Mouse (Mus musculus) myocyte (in vitro differentiated cells): ENCODE measurements at regions not wholly inside any gene's neighbourhood (a gene's known extent, or its start where the extent isn't known, plus 50 kb on each side); places are given as distances from the start of the nearest gene placed in this dataset.

Experiments
- H3K27me3 ChIP-seq: one replicate; pipeline ENCODE4 v1.6.1; 2011; ENCODE audit not compliant: control insufficient read depth, insufficient read depth, insufficient read length
- H3K36me3 ChIP-seq: one replicate; pipeline ENCODE4 v1.6.1; 2011; ENCODE audit not compliant: control insufficient read depth, insufficient read depth
- H3K4me2 ChIP-seq: one replicate; pipeline ENCODE4 v1.6.1; 2011; ENCODE audit warnings: low read depth, control low read depth
- H3K4me3 ChIP-seq: one replicate; pipeline ENCODE4 v1.5.1; 2011; ENCODE audit warnings: mild to moderate bottlenecking, control low read depth, moderate library complexity
- H3K79me2 ChIP-seq: one replicate; pipeline ENCODE4 v1.6.1; 2011; ENCODE audit not compliant: control insufficient read depth, insufficient read depth
- H3ac ChIP-seq: one replicate; pipeline ENCODE4 v1.6.1; 2011; ENCODE audit not compliant: control insufficient read depth, insufficient read length
- CEBPB ChIP-seq: IDR thresholded peaks from 2 replicates; pipeline ENCODE4 v1.6.1; 2011; ENCODE audit warnings: mild to moderate bottlenecking, moderate library complexity; ENCODE audit not compliant: poor library complexity, insufficient read depth, severe bottlenecking
- E2F4 ChIP-seq: IDR thresholded peaks from one replicate; pipeline ENCODE4 v1.6.1; 2011; ENCODE audit warnings: mild to moderate bottlenecking, control low read depth, moderate library complexity; ENCODE audit not compliant: insufficient read depth
- MAX ChIP-seq: IDR thresholded peaks from one replicate; pipeline ENCODE4 v1.6.1; 2011; ENCODE audit warnings: low read depth, mild to moderate bottlenecking, control low read depth
- MYOD1 ChIP-seq, 3 experiments: IDR thresholded peaks; one replicate each; pipeline ENCODE4 v1.6.1; 2011; ENCODE audit warnings: control low read depth in 2 of 3, low read depth in 2 of 3, mild to moderate bottlenecking in 2 of 3, moderate library complexity in 1 of 3; ENCODE audit not compliant: insufficient read length in 2 of 3, control insufficient read depth in 1 of 3
- MYOG ChIP-seq, 3 experiments: IDR thresholded peaks; one replicate each; pipeline ENCODE4 v1.6.1; 2011; ENCODE audit warnings: control low read depth in 2 of 3, low read depth in 2 of 3, mild to moderate bottlenecking in 2 of 3; ENCODE audit not compliant: insufficient read length in 2 of 3, control insufficient read depth in 1 of 3, insufficient read depth in 1 of 3
- POLR2A ChIP-seq: IDR thresholded peaks from one replicate; pipeline ENCODE4 v1.6.1; 2011; ENCODE audit warnings: low read depth, mild to moderate bottlenecking, control low read depth, moderate library complexity; ENCODE audit not compliant: insufficient read length
- POLR2AphosphoS2 ChIP-seq: IDR thresholded peaks from one replicate; pipeline ENCODE4 v1.6.1; 2011; ENCODE audit warnings: low read depth, control low read depth; ENCODE audit not compliant: insufficient read length
- REST ChIP-seq: IDR thresholded peaks from one replicate; pipeline ENCODE4 v1.6.1; 2011; ENCODE audit warnings: mild to moderate bottlenecking, control low read depth, moderate library complexity; ENCODE audit not compliant: insufficient read depth, insufficient read length
- SRF ChIP-seq: IDR thresholded peaks from one replicate; pipeline ENCODE4 v1.6.1; 2011; ENCODE audit warnings: low read depth; ENCODE audit not compliant: control insufficient read depth, insufficient read length
- TCF12 ChIP-seq: IDR thresholded peaks from one replicate; pipeline ENCODE4 v1.6.1; 2011; ENCODE audit warnings: mild to moderate bottlenecking, control low read depth; ENCODE audit not compliant: poor library complexity, insufficient read depth, severe bottlenecking
- TCF3 ChIP-seq: IDR thresholded peaks from one replicate; pipeline ENCODE4 v1.6.1; 2011; ENCODE audit warnings: low read depth, control low read depth; ENCODE audit not compliant: insufficient read length
- USF1 ChIP-seq: IDR thresholded peaks from one replicate; pipeline ENCODE4 v1.6.1; 2011; ENCODE audit warnings: low read depth, mild to moderate bottlenecking, control low read depth, moderate library complexity

DNA sequence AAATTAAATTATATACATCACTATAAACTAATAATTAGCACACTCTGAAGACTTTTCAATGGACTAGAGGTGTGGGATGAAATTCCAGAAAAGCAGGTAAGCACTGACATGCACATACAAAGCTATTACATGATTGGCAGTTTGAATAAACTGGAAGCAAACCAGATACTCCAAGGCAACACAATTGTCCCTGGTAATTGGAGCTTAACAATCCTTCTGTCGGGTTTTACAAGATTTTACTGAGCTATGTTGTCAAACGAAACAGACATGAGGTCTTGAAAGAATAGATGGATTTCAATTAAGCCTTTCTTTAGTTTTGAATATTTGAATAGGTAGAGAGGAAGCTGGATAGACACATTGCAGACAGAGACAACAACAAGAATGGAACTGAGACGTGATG, 273.9 kb upstream of the Ctso start:
- Histone ChIP-seq H3K27me3 (no peaks in the 10 kb centered on the region), H3K79me2 (no peaks in the 10 kb centered on the region), H3K36me3 (no peaks in the 10 kb centered on the region), H3K4me3 (no peak overlapping the region), H3ac (no peak overlapping the region), H3K4me2 (no peak overlapping the region)
- TF ChIP-seq POLR2A: no peak
- TF ChIP-seq MYOD1 (IDR thresholded peaks at IDR 0.05; ENCODE audit: control insufficient read depth in 1 of 3, insufficient read length in 2 of 3, low read depth in 2 of 3): no peak
- TF ChIP-seq MYOG (IDR thresholded peaks at IDR 0.05; ENCODE audit: control insufficient read depth in 1 of 3, insufficient read depth in 1 of 3, insufficient read length in 2 of 3, low read depth in 2 of 3): no peak
- TF ChIP-seq CEBPB: no peak
- TF ChIP-seq MAX: no peak
- no peak for TF ChIP-seq E2F4
- TF ChIP-seq TCF12: no peak
- no peak for TF ChIP-seq USF1
- no peak for TF ChIP-seq POLR2AphosphoS2
- TF ChIP-seq SRF: no peak
- no peak for TF ChIP-seq REST
- no peak for TF ChIP-seq TCF3

DNA sequence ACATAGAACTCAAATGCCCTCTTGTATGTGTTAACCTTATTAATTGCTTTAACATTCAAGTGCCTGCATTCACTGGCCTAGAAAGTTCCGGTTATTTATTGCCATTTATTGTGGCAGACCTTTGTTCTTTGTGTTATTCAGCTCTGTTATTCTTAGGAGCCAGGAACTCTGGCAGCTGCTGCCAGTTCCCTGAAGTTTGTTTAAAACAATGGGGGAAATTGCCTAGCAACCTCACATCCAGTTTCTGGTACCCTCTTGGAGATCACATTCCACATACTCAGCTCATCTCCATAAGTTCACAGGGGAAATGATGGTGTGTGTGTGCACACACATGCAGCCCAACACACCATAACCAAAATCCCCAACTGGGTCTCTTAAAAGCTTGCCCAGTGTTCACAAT, 270.8 kb upstream of the Ctso start:
- no peaks in the 10 kb centered on the region for H3K36me3 ChIP-seq
- H3K27me3 ChIP-seq: no peaks in the 10 kb centered on the region
- no peak overlapping the region for H3K4me3 ChIP-seq
- H3K79me2 ChIP-seq: no peaks in the 10 kb centered on the region
- TF ChIP-seq TCF12: no peak
- TF ChIP-seq POLR2AphosphoS2: no peak
- TF ChIP-seq POLR2A: no peak
- no peak for TF ChIP-seq E2F4
- TF ChIP-seq TCF3: no peak
- no peak for TF ChIP-seq USF1
- no peak for TF ChIP-seq MYOG (IDR thresholded peaks at IDR 0.05; ENCODE audit: control insufficient read depth in 1 of 3, insufficient read depth in 1 of 3, insufficient read length in 2 of 3, low read depth in 2 of 3)
- TF ChIP-seq SRF: no peak
- TF ChIP-seq CEBPB: no peak
- no peak for TF ChIP-seq MAX
- TF ChIP-seq REST: no peak
- TF ChIP-seq MYOD1 (IDR thresholded peaks at IDR 0.05; ENCODE audit: control insufficient read depth in 1 of 3, insufficient read length in 2 of 3, low read depth in 2 of 3): no peak
- no peak overlapping the region for H3ac ChIP-seq
- no peak overlapping the region for H3K4me2 ChIP-seq

DNA sequence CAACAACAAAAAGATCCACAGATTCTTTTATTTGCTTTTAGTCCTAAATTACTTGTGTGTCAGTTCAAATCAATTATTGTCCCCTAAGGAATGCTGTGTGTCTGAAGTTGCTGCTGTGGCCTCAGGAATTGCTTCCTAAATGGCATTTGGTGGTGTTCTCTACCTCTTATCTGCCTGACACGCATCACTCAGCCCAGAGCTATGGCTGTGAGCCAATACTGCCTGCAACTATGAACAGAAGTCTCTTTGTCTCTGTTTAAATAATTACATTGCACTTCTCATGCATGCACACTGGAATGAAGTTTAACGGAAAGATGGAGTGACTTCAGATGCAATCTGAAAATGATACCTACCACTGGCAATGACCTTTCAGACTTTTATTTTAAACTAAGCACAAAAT, 266.1 kb upstream of the Ctso start:
- Histone ChIP-seq H3K4me2 (no peak overlapping the region), H3K36me3 (no peaks in the 10 kb centered on the region), H3K4me3 (no peak overlapping the region), H3K79me2 (no peaks in the 10 kb centered on the region), H3ac (no peak overlapping the region), H3K27me3 (no peaks in the 10 kb centered on the region)
- TF ChIP-seq CEBPB: no peak
- TF ChIP-seq TCF12: no peak
- TF ChIP-seq POLR2AphosphoS2: no peak

DNA sequence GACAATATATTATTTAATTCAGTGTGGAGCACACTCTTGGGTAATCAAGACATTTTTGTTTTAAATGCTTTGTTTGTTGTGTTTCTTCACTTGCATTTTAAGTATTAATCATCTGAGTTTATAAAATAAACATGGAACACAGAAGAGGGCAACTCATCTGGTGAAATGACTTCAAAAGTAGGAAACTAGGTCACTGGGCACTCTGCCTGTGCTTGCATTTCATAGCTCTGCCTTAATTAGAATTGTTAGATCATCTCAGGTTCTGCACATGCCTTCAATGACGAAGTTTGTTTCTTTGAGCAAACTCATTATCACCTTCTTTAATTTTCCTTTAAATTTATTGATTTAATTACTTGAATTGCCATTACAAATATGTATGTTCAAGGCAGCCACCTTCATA, 255.8 kb upstream of the Ctso start:
- Histone ChIP-seq H3K79me2 (no peaks in the 10 kb centered on the region), H3ac (no peak overlapping the region), H3K36me3 (no peaks in the 10 kb centered on the region), H3K4me3 (no peak overlapping the region), H3K27me3 (no peaks in the 10 kb centered on the region), H3K4me2 (no peak overlapping the region)
- TF ChIP-seq CEBPB: no peak
- TF ChIP-seq POLR2A: no peak
- no peak for TF ChIP-seq POLR2AphosphoS2
- TF ChIP-seq MAX: no peak
- TF ChIP-seq MYOD1 (IDR thresholded peaks at IDR 0.05; ENCODE audit: control insufficient read depth in 1 of 3, insufficient read length in 2 of 3, low read depth in 2 of 3): no peak
- TF ChIP-seq REST: no peak

DNA sequence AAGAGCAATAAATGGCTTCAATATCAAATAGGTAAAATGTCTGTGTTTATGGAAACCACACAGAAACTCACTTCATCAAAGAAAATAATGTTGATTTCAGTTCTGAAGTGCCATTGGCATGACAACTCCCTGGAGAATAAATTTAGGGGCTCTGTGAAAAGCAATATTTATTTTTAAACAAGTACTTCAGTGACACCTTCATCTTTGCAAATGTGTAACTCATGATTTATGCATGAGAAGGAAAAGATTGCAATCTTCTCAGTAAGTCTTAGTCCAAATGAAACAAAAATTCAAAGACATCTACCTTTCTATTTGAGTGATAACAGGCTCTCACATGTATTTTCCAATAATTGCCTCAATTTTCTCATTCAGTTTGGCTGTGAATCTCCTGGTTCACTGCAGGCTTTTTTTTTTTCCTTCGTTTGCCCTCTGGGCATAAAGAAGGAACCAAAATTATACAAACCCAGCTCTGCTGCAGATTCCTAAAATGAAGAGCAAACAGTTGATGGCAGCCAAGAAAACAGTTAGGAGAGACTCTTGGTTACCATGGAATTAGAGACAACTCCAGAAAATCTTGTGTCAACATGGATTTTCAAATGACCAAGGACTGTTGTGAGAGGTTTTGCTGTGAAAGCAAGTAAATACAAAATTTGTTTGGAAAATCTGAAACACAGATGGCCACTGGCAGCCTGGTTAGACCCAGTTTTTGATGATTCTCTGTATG, 230.3 kb upstream of the Ctso start:
- Histone ChIP-seq H3K27me3 (no peaks in the 10 kb centered on the region), H3K79me2 (no peaks in the 10 kb centered on the region), H3K4me3 (no peak overlapping the region), H3K36me3 (no peaks in the 10 kb centered on the region), H3K4me2 (no peak overlapping the region), H3ac (no peak overlapping the region)
- TF ChIP-seq TCF12 (no peak), E2F4 (no peak), MYOD1 (IDR thresholded peaks at IDR 0.05; ENCODE audit: control insufficient read depth in 1 of 3, insufficient read length in 2 of 3, low read depth in 2 of 3) (no peak), CEBPB (no peak), USF1 (no peak), TCF3 (no peak), REST (no peak), MAX (no peak)
